Mouse (Mus musculus) liver, embryonic 11.5 days (tissue): ENCODE results near the gene Foxo3. TPM values are rescaled to one million over a fixed set of nuclear protein-coding genes. Genes with fewer than 3 reads are reported as not detected.

Experiments used
- ATAC-seq: fragments of 200-750 bp; cut with Nextera tagmentation; replicated peaks from 2 replicates; pipeline ENCODE4 v1.8.0; 2017; ENCODE audit warnings: moderate number of reproducible peaks, mild to moderate bottlenecking, moderate TSS enrichment, moderate library complexity; ENCODE audit not compliant: low FRiP score
- DNase-seq: peaks from one replicate; pipeline ENCODE4 v3.0.0-alpha.2; 2017; ENCODE audit warnings: low spot score
- H3K27ac ChIP-seq: fragments of 300-500 bp; sonication (generic); 2 replicates; pipeline ENCODE4 v1.5.1; 2014; ENCODE audit warnings: mild to moderate bottlenecking, low read depth, low read length, control low read depth
- H3K27me3 ChIP-seq: fragments of 300-500 bp; sonication (generic); replicated peaks from 2 replicates; pipeline ENCODE4 v1.6.1; 2014; ENCODE audit warnings: low read length, mixed read lengths; ENCODE audit not compliant: control insufficient read depth, insufficient read depth
- H3K36me3 ChIP-seq: fragments of 300-500 bp; sonication (generic); 2 replicates; pipeline ENCODE4 v1.6.1; 2014; ENCODE audit warnings: mild to moderate bottlenecking, low read length, moderate library complexity, mixed read lengths; ENCODE audit not compliant: control insufficient read depth, insufficient read depth
- H3K4me1 ChIP-seq: fragments of 300-500 bp; sonication (generic); replicated peaks from 2 replicates; pipeline ENCODE4 v1.6.1; 2014; ENCODE audit warnings: low read length, mixed read lengths; ENCODE audit not compliant: control insufficient read depth, insufficient read depth
- H3K4me2 ChIP-seq: fragments of 300-500 bp; sonication (generic); 2 replicates; pipeline ENCODE4 v1.6.1; 2014; ENCODE audit warnings: mild to moderate bottlenecking, control low read depth, moderate library complexity
- H3K4me3 ChIP-seq: fragments of 300-500 bp; sonication (generic); 2 replicates; pipeline ENCODE4 v1.5.1; 2014; ENCODE audit warnings: low read depth, low read length, control low read depth
- H3K9ac ChIP-seq: fragments of 300-500 bp; sonication (generic); 2 replicates; pipeline ENCODE4 v1.6.1; 2014; ENCODE audit warnings: low read depth, low read length, control low read depth
- H3K9me3 ChIP-seq: fragments of 300-500 bp; sonication (generic); 2 replicates; pipeline ENCODE4 v1.6.1; 2016; ENCODE audit warnings: low read length, inconsistent platforms, mixed read lengths; ENCODE audit not compliant: control insufficient read depth
- WGBS: fragments of 180-500 bp; shearing (Covaris S2); extraction: QIAGEN DNeasy Blood & Tissue Kit; methylation state at CpG from one replicate; pipeline ENCODE4 v1.1.7; 2014; 5-methylcytosine and 5-hydroxymethylcytosine counted together
- polyA plus RNA-seq: library from polyadenylated mRNA; unstranded; fragments of >200 nt; fragmentation: Nextera tagmentation; extraction: Ambion mirVana; gene quantifications from 2 replicates; pipeline ENCODE4 v1.2.1, GENCODE M21; 2014

Gene Foxo3
- polyA plus RNA-seq, 1 experiment from 2014 or later = 12.3 TPM

DNA sequence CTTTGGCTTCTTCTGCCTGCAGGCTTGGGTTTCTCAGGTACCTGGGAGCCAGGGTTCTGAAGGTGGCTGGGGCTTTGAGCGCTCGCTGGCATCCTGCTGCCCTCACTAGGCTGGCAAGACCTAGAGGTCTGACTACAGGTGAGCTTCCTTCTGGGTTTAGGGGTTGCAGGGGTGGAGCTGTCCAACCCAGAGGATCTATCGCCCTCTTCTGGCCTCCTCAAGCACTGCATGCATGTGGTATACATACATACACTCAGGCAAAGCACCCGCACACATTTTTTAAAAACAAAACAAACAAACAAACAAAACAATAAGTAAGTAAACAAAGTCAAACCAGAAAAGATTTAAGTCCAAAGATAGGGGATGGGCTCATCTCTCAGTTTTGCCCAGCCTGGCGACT is 14.8 kb upstream of the Foxo3 start:
- Histone ChIP-seq H3K9ac (no peak overlapping the region), H3K27me3 (no peaks in the 10 kb centered on the region), H3K4me3 (no peak overlapping the region), H3K4me2 (no peak overlapping the region), H3K9me3 (peaks cover 2% of the 10 kb centered on the region; the same call in 1 of the 2 replicates), H3K36me3 (no peaks in the 10 kb centered on the region), H3K4me1 (peaks cover 3% of the 10 kb centered on the region; the same call in 1 of the 2 replicates), H3K27ac (no peak overlapping the region)
- ATAC-seq (no peak), DNase-seq (peak; percentile 55)
- WGBS = 53% methylated on average over 5 of the region's 5 CpGs

DNA sequence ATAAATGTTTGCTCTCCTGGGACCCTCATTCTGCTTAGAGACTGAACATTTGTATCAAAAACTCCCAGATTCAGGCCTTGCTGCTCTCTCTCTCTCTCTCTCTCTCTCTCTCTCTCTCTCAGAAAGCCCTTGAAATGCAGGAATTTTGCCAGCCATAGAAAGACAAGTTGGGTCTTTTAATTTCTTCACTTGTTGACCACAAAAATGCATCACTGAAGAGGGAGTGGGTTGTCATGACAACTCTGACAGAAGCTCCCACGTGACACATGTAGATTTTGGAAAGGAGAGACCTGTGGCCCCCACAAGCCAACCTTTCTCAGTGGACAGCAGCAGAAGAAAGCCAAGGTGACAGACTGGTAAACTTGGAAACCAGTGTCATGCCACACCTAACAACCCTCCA is 11.1 kb upstream of the Foxo3 start:
- H3K27me3 ChIP-seq = no peaks in the 10 kb centered on the region
- no peak overlapping the region for H3K9ac ChIP-seq
- no peaks in the 10 kb centered on the region for H3K36me3 ChIP-seq
- no peak overlapping the region for H3K4me3 ChIP-seq
- ATAC-seq = no peak
- H3K4me2 ChIP-seq = no peak overlapping the region
- no peak for DNase-seq
- no peaks in the 10 kb centered on the region for H3K4me1 ChIP-seq
- WGBS = 62% methylated on average over 1 of the region's 1 CpGs
- peaks cover 4% of the 10 kb centered on the region; the same call in 1 of the 2 replicates for H3K9me3 ChIP-seq
- H3K27ac ChIP-seq = no peak overlapping the region

DNA sequence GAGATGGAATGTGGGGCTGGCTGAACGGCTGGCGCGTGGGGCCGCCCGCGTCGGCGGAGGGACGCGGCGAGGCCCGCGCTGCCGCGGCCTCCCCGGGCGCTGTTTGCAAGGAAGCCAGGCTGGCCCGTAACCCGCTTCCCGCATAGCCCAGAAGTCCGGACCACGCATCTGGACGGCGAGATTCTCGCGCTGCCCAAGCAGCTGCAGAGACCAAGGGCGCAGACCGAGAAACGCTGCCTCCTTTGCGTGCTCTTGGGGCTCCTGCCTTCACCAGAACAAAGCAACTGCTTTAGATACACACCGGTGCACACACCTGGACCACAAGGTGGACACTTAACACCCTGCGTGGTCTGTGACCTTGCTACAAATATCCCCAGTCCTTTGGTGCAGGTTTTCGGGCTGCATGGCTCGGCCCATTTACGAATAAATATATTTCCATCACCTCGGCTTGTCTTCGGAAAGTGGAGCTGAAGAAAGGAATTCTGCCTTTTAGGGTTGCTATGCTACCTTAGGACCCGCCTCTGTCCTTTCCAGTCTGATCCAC is 1.8 kb upstream of the Foxo3 start:
- H3K9ac ChIP-seq = peak overlapping the region; percentile 73
- DNase-seq (no peak), ATAC-seq (no peak)
- H3K4me1 ChIP-seq = peaks cover 14% of the 10 kb centered on the region
- peak overlapping the region; percentile 95 for H3K4me3 ChIP-seq
- peak overlapping the region; percentile 100 for H3K4me2 ChIP-seq
- H3K27ac ChIP-seq = peak overlapping the region; percentile 19; the same call in 1 of the 2 replicates
- no peaks in the 10 kb centered on the region for H3K9me3 ChIP-seq
- WGBS = 3% methylated on average over 38 of the region's 38 CpGs
- H3K27me3 ChIP-seq = no peaks in the 10 kb centered on the region
- no peaks in the 10 kb centered on the region for H3K36me3 ChIP-seq

DNA sequence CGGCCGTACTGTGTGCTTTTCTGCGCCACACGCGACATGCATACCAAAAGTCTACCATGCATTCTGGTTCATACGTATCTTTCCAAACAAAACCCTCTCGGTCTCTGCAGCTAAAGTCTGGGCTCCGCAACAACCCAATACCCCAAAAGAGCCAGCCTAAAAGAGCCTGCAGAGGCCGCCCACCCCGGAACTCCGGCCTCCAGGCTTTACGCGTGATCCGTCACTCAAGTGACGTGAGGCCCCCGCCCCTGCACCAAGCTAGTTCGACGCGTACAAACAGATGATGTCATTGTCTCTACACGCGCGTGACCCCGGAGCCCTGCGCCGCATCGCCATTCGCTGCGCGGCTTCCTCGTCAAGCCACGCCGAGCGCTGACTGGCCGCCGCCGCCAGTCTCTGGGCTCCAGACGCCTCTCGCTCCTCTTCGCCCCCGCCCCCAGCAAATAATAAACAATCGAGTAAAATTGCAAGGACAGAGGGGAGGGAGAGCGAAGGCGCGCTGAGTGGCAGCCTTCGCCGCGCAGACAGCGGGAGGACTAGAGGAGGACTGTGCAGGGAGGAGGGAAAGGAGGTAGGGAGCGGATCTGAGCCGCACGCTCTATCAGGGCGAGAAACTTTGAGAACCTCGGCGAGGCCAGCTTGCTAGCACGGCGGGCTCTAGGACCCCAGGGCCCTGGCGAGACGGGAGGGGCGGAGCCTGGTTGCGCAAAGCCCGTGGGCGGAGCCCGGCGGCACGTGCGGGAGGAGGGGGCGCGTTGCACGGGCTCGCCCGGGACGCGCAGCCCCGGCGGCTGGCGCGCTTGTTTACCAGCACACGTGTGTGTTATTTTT is 1.1 kb upstream of the Foxo3 start:
- H3K27ac ChIP-seq = peak overlapping the region; percentile 85
- H3K9ac ChIP-seq = peak overlapping the region; percentile 97
- H3K4me2 ChIP-seq = peak overlapping the region; percentile 100
- no peaks in the 10 kb centered on the region for H3K9me3 ChIP-seq
- under 1% methylated on average over 78 of the region's 78 CpGs for WGBS
- H3K27me3 ChIP-seq = no peaks in the 10 kb centered on the region
- peak; percentile 95 for DNase-seq
- peak overlapping the region; percentile 95 for H3K4me3 ChIP-seq
- H3K36me3 ChIP-seq = no peaks in the 10 kb centered on the region
- peaks cover 21% of the 10 kb centered on the region for H3K4me1 ChIP-seq
- peak; percentile 83 for ATAC-seq

DNA sequence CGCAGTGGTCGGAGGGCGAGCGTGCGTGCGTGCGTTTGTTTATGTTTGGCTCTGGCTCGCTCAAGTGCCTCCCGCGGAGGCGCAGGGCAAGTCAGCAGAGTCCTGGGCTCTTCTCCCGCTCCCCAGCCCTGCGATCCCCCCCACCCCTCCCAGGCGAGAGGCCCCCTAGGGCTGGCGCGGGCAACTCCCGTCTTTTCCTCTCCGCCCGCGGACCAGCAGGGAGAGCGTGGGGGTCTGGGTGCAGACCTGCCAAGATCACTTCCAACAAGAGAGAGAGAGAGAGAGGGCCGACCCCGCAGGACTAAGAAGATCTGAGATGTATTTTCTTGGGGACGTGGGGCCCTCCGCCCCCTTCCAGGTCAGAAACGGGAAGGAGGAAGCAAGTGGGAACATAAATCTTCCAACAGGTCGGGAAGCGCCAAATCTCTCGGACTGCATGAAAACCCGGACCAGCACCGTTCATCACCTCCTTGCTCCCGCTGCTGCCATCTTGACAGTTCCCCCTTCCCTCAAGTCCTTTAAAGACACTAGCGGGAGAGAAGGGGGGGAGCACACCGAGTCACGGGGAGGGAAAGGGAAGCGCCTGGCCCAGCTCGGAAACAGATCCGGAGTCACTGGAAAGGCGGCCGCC is 569 bp downstream of the Foxo3 start:
- Histone ChIP-seq H3K4me3 (peak overlapping the region; percentile 95), H3K27me3 (no peaks in the 10 kb centered on the region), H3K36me3 (no peaks in the 10 kb centered on the region), H3K4me2 (peak overlapping the region; percentile 100), H3K4me1 (peaks cover 37% of the 10 kb centered on the region), H3K9me3 (no peaks in the 10 kb centered on the region), H3K27ac (peak overlapping the region; percentile 85), H3K9ac (peak overlapping the region; percentile 97)
- ATAC-seq (no peak), DNase-seq (no peak)
- under 1% methylated on average over 40 of the region's 40 CpGs for WGBS

DNA sequence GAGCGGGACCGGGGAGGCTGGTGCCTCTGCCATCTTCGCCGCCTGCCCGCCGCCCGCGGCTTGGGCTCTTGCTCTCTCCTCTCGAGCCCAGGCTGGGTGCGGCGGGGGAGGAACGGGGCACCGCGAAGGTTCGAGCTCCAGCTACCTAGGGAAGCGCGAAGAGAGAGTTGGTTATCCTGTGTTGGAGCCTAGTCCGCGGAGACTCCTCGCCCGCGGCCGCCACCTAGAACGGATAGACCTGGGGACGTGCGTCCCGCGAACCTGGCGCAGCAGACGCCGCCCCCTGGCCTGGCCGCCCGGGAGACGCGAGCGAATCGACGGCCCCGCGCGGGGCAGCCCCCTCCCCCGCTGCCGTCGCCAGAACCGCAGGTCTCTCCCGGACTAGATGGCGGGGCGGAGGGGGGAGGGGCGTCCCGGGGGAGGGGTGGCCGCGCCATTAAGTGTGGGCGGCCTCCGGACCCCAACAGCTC is 1.1 kb downstream of the Foxo3 start:
- under 1% methylated on average over 34 of the region's 54 CpGs for WGBS
- peak overlapping the region; percentile 100 for H3K4me2 ChIP-seq
- H3K4me3 ChIP-seq = peak overlapping the region; percentile 95
- H3K36me3 ChIP-seq = no peaks in the 10 kb centered on the region
- H3K9me3 ChIP-seq = no peaks in the 10 kb centered on the region
- H3K4me1 ChIP-seq = peaks cover 41% of the 10 kb centered on the region
- no peaks in the 10 kb centered on the region for H3K27me3 ChIP-seq
- ATAC-seq = no peak
- peak overlapping the region; percentile 97 for H3K9ac ChIP-seq
- peak; percentile 78 for DNase-seq
- peak overlapping the region; percentile 85 for H3K27ac ChIP-seq

DNA sequence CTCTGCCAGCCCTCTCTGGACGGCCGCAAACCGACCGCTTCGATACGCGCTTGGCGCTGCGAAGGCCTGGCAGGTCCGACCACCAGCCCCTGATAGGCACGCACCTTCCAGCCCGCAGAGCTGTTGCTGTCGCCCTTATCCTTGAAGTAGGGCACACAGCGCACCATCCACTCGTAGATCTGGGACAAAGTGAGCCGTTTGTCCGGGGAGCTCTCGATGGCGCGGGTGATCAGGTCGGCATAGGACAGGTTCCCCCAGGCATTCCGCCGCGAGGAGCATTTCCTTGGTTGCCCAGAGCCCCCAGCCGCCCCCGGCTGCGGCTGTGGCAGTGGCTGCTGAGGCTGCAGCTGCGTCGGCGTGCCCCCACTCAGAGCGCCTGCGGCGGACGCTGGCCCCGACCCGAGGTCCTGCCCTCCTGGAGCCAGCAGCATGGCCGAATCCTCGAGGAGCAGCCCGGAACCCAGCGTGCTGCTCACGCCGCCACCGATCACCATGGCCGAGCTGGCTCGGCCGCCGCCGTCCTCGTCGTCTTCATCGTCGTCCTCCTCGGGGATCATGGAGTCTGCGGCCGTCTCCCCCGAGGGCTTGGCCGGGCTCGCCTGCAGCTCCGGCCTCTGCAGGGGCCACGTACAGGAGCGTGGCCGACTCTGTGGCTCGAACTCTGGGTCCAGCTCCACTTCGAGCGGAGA is 1.7 kb downstream of the Foxo3 start:
- DNase-seq = peak; percentile 76
- Histone ChIP-seq H3K4me1 (peaks cover 46% of the 10 kb centered on the region), H3K9ac (peak overlapping the region; percentile 97), H3K27ac (peak overlapping the region; percentile 85), H3K9me3 (no peaks in the 10 kb centered on the region), H3K27me3 (no peaks in the 10 kb centered on the region), H3K36me3 (no peaks in the 10 kb centered on the region), H3K4me2 (peak overlapping the region; percentile 100), H3K4me3 (peak overlapping the region; percentile 95)
- WGBS = under 1% methylated on average over 65 of the region's 65 CpGs
- ATAC-seq = no peak
